Mouse (Mus musculus) small intestine, adult 2 months (tissue): ENCODE results near the gene Plpp4. TPM values are rescaled to one million over a fixed set of nuclear protein-coding genes. Genes with fewer than 3 reads are reported as not detected.

Source experiments
- H3K27ac ChIP-seq: fragments of 200-500 bp; 2 replicates; pipeline ENCODE4 v1.5.1; 2012; ENCODE audit warnings: low read depth, low read length, control low read depth, inconsistent platforms; ENCODE audit not compliant: insufficient read depth
- H3K27me3 ChIP-seq: fragments of 200-500 bp; 2 replicates; pipeline ENCODE4 v1.6.1; 2012; ENCODE audit warnings: mild to moderate bottlenecking, moderate library complexity, low read length, inconsistent platforms; ENCODE audit not compliant: control insufficient read depth, insufficient read depth
- H3K36me3 ChIP-seq: fragments of 200-500 bp; 2 replicates; pipeline ENCODE4 v1.6.1; 2012; ENCODE audit warnings: mild to moderate bottlenecking, low read length, control low read depth, inconsistent platforms; ENCODE audit not compliant: control insufficient read depth, insufficient read depth
- H3K4me1 ChIP-seq: fragments of 200-500 bp; 2 replicates; pipeline ENCODE4 v1.6.1; 2012; ENCODE audit warnings: low read length, inconsistent platforms, mixed read lengths; ENCODE audit not compliant: control insufficient read depth, insufficient read depth, insufficient read length
- H3K4me3 ChIP-seq: fragments of 200-500 bp; 2 replicates; pipeline ENCODE4 v1.5.1; 2012; ENCODE audit warnings: low read depth, mild to moderate bottlenecking, control low read depth, inconsistent platforms, low read length, moderate library complexity
- CTCF ChIP-seq: fragments of 200-500 bp; IDR thresholded peaks from 2 replicates; pipeline ENCODE4 v1.5.1; 2012; ENCODE audit warnings: low read depth, mild to moderate bottlenecking, control low read depth, inconsistent platforms, low read length, moderate library complexity, mixed read lengths; ENCODE audit not compliant: insufficient replicate concordance, insufficient read length; ENCODE audit errors: extremely low read depth
- POLR2A ChIP-seq: fragments of 200-500 bp; IDR thresholded peaks from 2 replicates; pipeline ENCODE4 v1.6.1; 2012; ENCODE audit warnings: low read depth, mild to moderate bottlenecking, control low read depth, inconsistent platforms, low read length, moderate library complexity
- WGBS: fragments of 180-500 bp; shearing (Covaris S2); methylation state at CpG from one replicate; pipeline ENCODE4 v1.1.7; 2018; 5-methylcytosine and 5-hydroxymethylcytosine counted together
- polyA plus RNA-seq: library from polyadenylated mRNA; depleted of rRNA; stranded (reverse); fragments of >200 nt; gene quantifications from 2 replicates; pipeline ENCODE4 v1.2.3, GENCODE M21; 2012

The Plpp4 gene
- polyA plus RNA-seq, 1 experiment, result not detected

- 69% methylated on average over 2 of the region's 2 CpGs for WGBS
- Histone ChIP-seq H3K27me3 (no peaks in the 10 kb centered on the region), H3K27ac (no peak overlapping the region), H3K4me3 (no peak overlapping the region), H3K36me3 (no peaks in the 10 kb centered on the region), H3K4me1 (no peaks in the 10 kb centered on the region)
- TF ChIP-seq CTCF (no peak), POLR2A (no peak)
These were observed 155.9 kb downstream of the Plpp4 start for GRCm38 (mm10) chr7:129412695-129413094.

GRCm38 (mm10) chr7:129415179-129415578, 158.3 kb downstream of the Plpp4 start:
- no peaks in the 10 kb centered on the region for H3K27me3 ChIP-seq
- WGBS, result 75% methylated on average over 4 of the region's 4 CpGs
- no peak overlapping the region for H3K27ac ChIP-seq
- no peaks in the 10 kb centered on the region for H3K36me3 ChIP-seq
- no peaks in the 10 kb centered on the region for H3K4me1 ChIP-seq
- TF ChIP-seq POLR2A, result no peak
- TF ChIP-seq CTCF, result no peak
- H3K4me3 ChIP-seq, result no peak overlapping the region

- TF ChIP-seq POLR2A (no peak), CTCF (no peak)
- 5% methylated on average over 1 of the region's 1 CpGs for WGBS
- no peaks in the 10 kb centered on the region for H3K4me1 ChIP-seq
- H3K27ac ChIP-seq, result no peak overlapping the region
- no peak overlapping the region for H3K4me3 ChIP-seq
- H3K36me3 ChIP-seq, result no peaks in the 10 kb centered on the region
- H3K27me3 ChIP-seq, result no peaks in the 10 kb centered on the region
These were observed 164.3 kb downstream of the Plpp4 start for GRCm38 (mm10) chr7:129421181-129421580.

DNA sequence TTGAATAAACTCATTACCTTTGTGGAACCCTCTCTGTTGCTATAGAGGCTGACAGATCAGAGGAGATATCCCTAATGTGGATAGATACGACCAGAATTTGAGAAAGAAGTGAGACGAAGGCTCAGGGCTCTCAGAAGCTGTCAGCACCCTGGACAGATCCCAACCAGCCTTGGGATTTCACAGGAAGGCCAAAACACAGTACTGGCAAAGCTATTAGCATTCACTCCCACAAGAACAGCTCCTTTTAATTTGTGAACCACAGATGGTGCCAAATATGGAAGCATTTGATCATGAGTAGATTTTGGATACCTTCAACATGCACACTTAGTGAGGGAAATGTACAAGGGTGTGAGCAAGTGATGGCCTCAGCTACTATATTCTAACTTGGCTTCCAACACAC, 168.7 kb downstream of the Plpp4 start:
- WGBS, result 13% methylated on average over 2 of the region's 2 CpGs
- H3K27ac ChIP-seq, result no peak overlapping the region
- no peaks in the 10 kb centered on the region for H3K4me1 ChIP-seq
- H3K27me3 ChIP-seq, result no peaks in the 10 kb centered on the region
- TF ChIP-seq POLR2A (no peak), CTCF (no peak)
- no peaks in the 10 kb centered on the region for H3K36me3 ChIP-seq
- H3K4me3 ChIP-seq, result no peak overlapping the region

DNA sequence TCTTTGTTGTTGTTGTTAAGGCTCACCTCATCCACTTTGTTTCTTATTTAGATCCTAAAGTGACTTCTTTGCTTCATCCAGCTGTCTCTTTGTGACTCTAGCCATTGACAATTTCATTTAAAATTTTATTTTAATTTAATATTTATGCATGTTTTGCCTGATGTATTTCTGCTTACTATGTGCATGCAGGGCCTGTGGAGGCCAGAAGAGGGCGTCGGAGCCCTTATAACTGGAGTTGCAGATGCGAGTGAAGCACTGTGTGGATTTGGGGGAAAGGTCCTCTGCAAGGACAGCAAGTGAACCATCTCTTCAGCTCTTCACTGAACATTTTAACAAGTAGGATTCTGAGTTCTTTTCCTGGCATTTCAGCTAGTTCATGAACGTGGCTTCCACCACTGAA, 172.0 kb downstream of the Plpp4 start:
- Histone ChIP-seq H3K27me3 (no peaks in the 10 kb centered on the region), H3K4me1 (no peaks in the 10 kb centered on the region), H3K27ac (no peak overlapping the region), H3K36me3 (no peaks in the 10 kb centered on the region), H3K4me3 (no peak overlapping the region)
- 44% methylated on average over 4 of the region's 4 CpGs for WGBS
- TF ChIP-seq CTCF (no peak), POLR2A (no peak)

GRCm38 (mm10) chr7:129429903-129430302, 173.1 kb downstream of the Plpp4 start:
- TF ChIP-seq CTCF, result no peak
- no peak for TF ChIP-seq POLR2A
- Histone ChIP-seq H3K27me3 (no peaks in the 10 kb centered on the region), H3K36me3 (no peaks in the 10 kb centered on the region), H3K27ac (no peak overlapping the region), H3K4me1 (no peaks in the 10 kb centered on the region), H3K4me3 (no peak overlapping the region)
- WGBS, result 77% methylated on average over 3 of the region's 3 CpGs
